Mouse (Mus musculus): ENCODE measurements around the gene Cic. TPM values are rescaled to one million over a fixed set of nuclear protein-coding genes. Genes with fewer than 3 reads are reported as not detected.

The Cic gene
- polyA plus RNA-seq, 1 experiment from 2014 or later = 27.4 TPM

DNA sequence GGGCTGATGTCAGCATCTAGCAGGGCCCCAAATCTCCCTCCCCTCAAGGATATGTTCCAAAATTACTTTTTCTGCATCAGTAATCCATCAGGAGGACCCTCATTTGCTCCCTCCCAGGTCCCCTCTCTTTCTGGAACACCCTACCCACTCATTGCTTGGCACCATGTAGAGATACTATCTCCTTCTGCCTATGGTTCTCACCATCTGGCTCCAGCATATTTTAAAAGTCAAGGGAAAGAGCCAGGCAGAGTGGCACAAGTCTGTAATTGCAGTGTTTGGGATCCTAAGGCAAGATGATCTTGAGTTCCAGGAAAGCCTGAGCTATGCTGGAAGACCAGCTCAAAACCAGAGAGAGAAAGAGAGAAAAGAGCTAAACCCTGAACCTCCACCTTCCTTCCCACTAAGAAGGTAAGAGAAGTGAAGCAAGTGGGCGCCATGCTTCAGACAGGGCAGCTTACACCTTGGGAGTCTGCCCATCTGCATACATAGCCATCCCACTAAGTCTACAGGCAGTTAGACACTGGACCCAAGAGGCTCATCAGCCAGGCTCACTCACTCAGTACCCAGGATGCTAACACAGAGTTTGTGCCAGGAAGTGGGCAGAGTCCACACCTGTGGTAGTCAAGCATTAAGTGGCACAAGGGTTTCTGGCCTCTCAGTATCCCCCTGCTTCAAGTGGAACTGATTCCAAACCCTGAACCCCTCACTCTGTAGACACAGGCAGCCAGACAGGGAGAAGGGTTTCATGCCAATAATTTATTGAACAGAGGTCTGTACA lies 39.8 kb upstream of the Cic start:
- H3K4me2 ChIP-seq (ENCODE audit: low read depth, low read length) = no peak overlapping the region
- no peak overlapping the region for H3K27ac ChIP-seq (ENCODE audit: low read length)
- no peaks in the 10 kb centered on the region for H3K4me1 ChIP-seq (ENCODE audit: control insufficient read depth, insufficient read depth, low read length)
- no peak overlapping the region for H3K4me3 ChIP-seq (replicated peaks; ENCODE audit: low read length)
- no peaks in the 10 kb centered on the region for H3K27me3 ChIP-seq (ENCODE audit: control insufficient read depth, insufficient read depth, low read length)
- peaks cover 13% of the 10 kb centered on the region; the same call in 1 of the 2 replicates for H3K36me3 ChIP-seq (ENCODE audit: control insufficient read depth, insufficient read depth, low read length)
- no peaks in the 10 kb centered on the region for H3K9me3 ChIP-seq (replicated peaks; ENCODE audit: control insufficient read depth, low read length)
- WGBS = 89% methylated on average over 1 of the region's 1 CpGs
- no peak overlapping the region for H3K9ac ChIP-seq (ENCODE audit: low read length)
- no peak for ATAC-seq (ENCODE audit: insufficient read depth, low FRiP score)

DNA sequence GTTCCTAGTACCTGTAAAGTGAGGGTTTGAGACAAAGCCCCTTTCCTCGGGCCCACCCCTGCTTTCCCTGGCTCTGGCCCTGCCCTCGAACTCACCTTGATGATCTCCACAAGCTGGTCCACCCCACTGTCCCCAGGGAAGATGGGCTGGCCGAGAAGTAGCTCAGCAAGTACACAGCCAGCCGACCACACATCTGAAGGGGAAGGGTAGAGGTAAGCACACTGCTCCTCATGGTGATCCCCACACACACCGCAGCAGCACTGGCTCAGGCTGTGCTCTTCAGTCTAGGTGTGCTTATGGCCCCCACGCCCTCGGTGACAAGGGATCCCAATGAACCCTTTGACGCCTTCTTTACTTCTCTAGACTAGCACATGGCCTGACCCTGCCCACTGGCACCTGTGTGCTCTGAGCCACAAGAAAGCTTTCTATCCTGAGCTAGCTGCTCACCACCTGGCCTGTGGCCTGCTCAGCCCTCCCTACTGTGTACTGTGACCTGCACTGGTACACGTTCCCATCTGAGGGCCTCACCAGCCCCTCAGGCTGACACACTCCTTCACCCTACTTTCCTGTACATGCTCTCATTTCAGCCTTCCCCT lies 36.7 kb upstream of the Cic start:
- no peaks in the 10 kb centered on the region for H3K27me3 ChIP-seq (ENCODE audit: control insufficient read depth, insufficient read depth, low read length)
- H3K4me2 ChIP-seq (ENCODE audit: low read depth, low read length) = no peak overlapping the region
- H3K4me3 ChIP-seq (replicated peaks; ENCODE audit: low read length) = no peak overlapping the region
- no peak overlapping the region for H3K9ac ChIP-seq (ENCODE audit: low read length)
- WGBS = 85% methylated on average over 9 of the region's 9 CpGs
- H3K27ac ChIP-seq (ENCODE audit: low read length) = no peak overlapping the region
- ATAC-seq (ENCODE audit: insufficient read depth, low FRiP score) = no peak
- H3K36me3 ChIP-seq (ENCODE audit: control insufficient read depth, insufficient read depth, low read length) = peaks cover 6% of the 10 kb centered on the region; the same call in 1 of the 2 replicates
- H3K4me1 ChIP-seq (ENCODE audit: control insufficient read depth, insufficient read depth, low read length) = peaks cover 3% of the 10 kb centered on the region; the same call in 1 of the 2 replicates
- H3K9me3 ChIP-seq (replicated peaks; ENCODE audit: control insufficient read depth, low read length) = no peaks in the 10 kb centered on the region

DNA sequence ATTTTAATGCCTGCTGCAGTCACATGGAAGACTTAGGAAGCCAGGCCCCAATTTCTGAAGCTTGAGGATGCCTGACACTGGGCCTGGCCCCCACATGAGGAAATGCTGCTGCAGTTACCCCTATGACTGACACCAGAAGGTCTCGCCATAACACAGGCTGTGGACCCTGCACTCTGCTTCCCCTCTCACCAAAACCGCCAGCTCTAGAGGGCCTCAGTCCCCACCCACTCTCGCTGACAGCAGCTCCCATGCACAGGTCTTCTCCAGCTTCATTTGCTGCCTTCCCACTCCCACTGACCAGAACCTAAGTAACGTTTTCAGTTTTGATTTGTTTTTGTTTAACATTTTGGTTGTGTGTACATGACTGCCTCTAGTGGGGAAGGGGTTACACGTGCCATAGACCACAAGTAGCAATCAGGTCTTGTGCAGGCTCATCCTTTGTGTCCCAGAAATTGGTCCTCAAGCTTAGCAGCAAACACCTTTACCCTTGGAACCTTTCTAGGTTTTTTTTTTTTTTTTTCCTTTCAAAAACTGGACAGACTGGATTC lies 35.3 kb upstream of the Cic start:
- H3K4me1 ChIP-seq (ENCODE audit: control insufficient read depth, insufficient read depth, low read length) = peaks cover 15% of the 10 kb centered on the region
- ATAC-seq (ENCODE audit: insufficient read depth, low FRiP score) = no peak
- no peak overlapping the region for H3K9ac ChIP-seq (ENCODE audit: low read length)
- H3K27ac ChIP-seq (ENCODE audit: low read length) = no peak overlapping the region
- no peak overlapping the region for H3K4me2 ChIP-seq (ENCODE audit: low read depth, low read length)
- no peaks in the 10 kb centered on the region for H3K27me3 ChIP-seq (ENCODE audit: control insufficient read depth, insufficient read depth, low read length)
- H3K4me3 ChIP-seq (replicated peaks; ENCODE audit: low read length) = no peak overlapping the region
- no peaks in the 10 kb centered on the region for H3K9me3 ChIP-seq (replicated peaks; ENCODE audit: control insufficient read depth, low read length)
- 48% methylated on average over 5 of the region's 5 CpGs for WGBS
- peaks cover 5% of the 10 kb centered on the region; the same call in 1 of the 2 replicates for H3K36me3 ChIP-seq (ENCODE audit: control insufficient read depth, insufficient read depth, low read length)

DNA sequence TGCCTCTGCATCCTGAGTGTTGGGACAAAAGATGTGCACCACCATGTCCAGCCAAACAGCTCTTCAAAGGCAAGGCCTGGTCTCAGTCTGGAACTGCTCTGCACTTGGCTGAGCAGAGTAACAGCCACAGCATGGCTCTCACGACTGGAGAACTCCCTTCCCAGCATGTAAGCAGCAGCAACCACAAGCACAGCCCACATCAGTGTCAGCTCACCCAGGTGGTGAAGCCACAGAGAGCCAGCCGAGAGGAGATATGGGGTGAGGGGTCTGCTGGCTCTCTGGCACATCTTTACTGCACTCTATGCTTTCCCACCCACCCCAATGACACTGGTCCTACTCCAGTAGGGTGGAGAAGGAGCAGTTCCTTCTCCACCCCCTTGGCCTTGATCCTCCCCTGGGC lies 34.4 kb upstream of the Cic start:
- Histone ChIP-seq H3K9me3 (replicated peaks; ENCODE audit: control insufficient read depth, low read length) (no peaks in the 10 kb centered on the region), H3K4me2 (ENCODE audit: low read depth, low read length) (no peak overlapping the region), H3K36me3 (ENCODE audit: control insufficient read depth, insufficient read depth, low read length) (peaks cover 2% of the 10 kb centered on the region; the same call in 1 of the 2 replicates), H3K27me3 (ENCODE audit: control insufficient read depth, insufficient read depth, low read length) (no peaks in the 10 kb centered on the region), H3K27ac (ENCODE audit: low read length) (no peak overlapping the region), H3K4me1 (ENCODE audit: control insufficient read depth, insufficient read depth, low read length) (peaks cover 15% of the 10 kb centered on the region), H3K9ac (ENCODE audit: low read length) (no peak overlapping the region), H3K4me3 (replicated peaks; ENCODE audit: low read length) (no peak overlapping the region)
- no peak for ATAC-seq (ENCODE audit: insufficient read depth, low FRiP score)
- WGBS = 69% methylated on average over 2 of the region's 2 CpGs

DNA sequence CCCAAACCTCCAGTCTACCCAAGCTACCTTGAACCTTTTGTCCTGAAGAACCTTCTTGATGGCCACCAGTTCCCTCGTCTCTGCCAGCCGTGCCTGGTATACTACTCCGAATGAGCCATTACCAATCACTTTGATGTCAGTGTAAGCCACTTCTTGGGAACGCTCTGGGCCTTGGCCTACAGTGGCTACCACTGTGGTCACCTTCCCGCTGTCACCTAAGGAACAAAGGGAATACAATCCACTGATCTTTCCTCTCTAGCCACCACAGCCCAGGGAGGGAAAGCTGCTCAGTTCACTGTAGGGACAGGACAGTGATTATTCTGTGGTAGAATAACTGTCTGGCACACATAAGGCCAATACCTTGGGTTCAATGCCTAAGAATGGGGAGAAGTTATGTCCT lies 32.0 kb upstream of the Cic start:
- H3K27me3 ChIP-seq (ENCODE audit: control insufficient read depth, insufficient read depth, low read length) = no peaks in the 10 kb centered on the region
- H3K4me2 ChIP-seq (ENCODE audit: low read depth, low read length) = no peak overlapping the region
- H3K9ac ChIP-seq (ENCODE audit: low read length) = peak overlapping the region; percentile 98
- ATAC-seq (ENCODE audit: insufficient read depth, low FRiP score) = no peak
- H3K27ac ChIP-seq (ENCODE audit: low read length) = no peak overlapping the region
- no peak overlapping the region for H3K4me3 ChIP-seq (replicated peaks; ENCODE audit: low read length)
- WGBS = 89% methylated on average over 5 of the region's 5 CpGs
- H3K9me3 ChIP-seq (replicated peaks; ENCODE audit: control insufficient read depth, low read length) = no peaks in the 10 kb centered on the region
- H3K4me1 ChIP-seq (ENCODE audit: control insufficient read depth, insufficient read depth, low read length) = peaks cover 23% of the 10 kb centered on the region
- no peaks in the 10 kb centered on the region for H3K36me3 ChIP-seq (ENCODE audit: control insufficient read depth, insufficient read depth, low read length)

DNA sequence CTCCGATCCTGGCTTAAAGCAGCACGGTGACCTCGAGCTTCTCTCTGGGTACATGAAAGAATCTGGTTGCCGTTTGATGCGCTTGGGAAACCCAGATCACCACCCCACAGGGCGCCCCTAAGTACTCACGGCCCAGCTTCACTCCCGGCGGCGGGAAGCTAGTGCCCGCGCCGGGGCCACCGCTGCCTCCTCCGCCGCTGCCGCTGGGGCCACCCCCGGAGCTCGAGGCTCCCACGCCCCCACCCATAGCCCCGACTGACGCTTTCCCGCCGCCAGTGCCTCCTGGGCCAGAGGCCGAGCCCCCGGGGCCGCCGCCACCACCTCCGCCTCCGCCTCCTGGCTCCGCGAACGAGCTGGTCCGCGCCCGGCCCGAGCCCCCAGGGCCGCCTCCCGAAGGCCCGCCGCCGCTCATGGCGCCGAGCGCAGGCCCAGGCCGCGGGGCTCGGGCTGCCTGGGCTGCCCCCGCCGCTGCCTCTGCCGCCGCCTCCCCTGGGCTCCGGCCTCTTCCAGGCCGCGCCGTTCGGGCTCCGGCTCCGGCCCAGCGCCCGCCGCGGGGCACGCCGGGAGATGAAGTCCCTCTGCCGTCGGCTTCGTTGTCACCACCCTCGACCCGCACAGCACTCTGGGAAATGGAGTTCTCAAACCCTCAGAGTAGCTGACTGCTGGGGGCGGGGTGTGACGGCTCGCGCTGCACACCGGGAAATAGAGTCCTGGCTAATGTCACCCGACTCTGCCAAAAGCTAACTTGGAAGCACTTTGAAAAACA lies 30.1 kb upstream of the Cic start, which contains the start of gene Gsk3a:
Gene Gsk3a (minus strand): TSS at position 603 of the 766 bp plus-strand sequence.
- peak within 1 kb of the TSS; percentile 87 for H3K27ac ChIP-seq (ENCODE audit: low read length)
- peak; percentile 90 for ATAC-seq (ENCODE audit: insufficient read depth, low FRiP score)
- peak within 1 kb of the TSS; percentile 87 for H3K4me3 ChIP-seq (replicated peaks; ENCODE audit: low read length)
- peak within 1 kb of the TSS; percentile 77 for H3K4me2 ChIP-seq (ENCODE audit: low read depth, low read length)
- peak within 1 kb of the TSS; percentile 98 for H3K9ac ChIP-seq (ENCODE audit: low read length)
- under 1% methylated on average over 76 of the region's 76 CpGs for WGBS
- no peaks in the 10 kb centered on the region for H3K9me3 ChIP-seq (replicated peaks; ENCODE audit: control insufficient read depth, low read length)
- no peaks in the 10 kb centered on the region for H3K27me3 ChIP-seq (ENCODE audit: control insufficient read depth, insufficient read depth, low read length)
- H3K36me3 ChIP-seq (ENCODE audit: control insufficient read depth, insufficient read depth, low read length) = no peaks in the 10 kb centered on the region
- H3K4me1 ChIP-seq (ENCODE audit: control insufficient read depth, insufficient read depth, low read length) = peaks cover 23% of the 10 kb centered on the region

DNA sequence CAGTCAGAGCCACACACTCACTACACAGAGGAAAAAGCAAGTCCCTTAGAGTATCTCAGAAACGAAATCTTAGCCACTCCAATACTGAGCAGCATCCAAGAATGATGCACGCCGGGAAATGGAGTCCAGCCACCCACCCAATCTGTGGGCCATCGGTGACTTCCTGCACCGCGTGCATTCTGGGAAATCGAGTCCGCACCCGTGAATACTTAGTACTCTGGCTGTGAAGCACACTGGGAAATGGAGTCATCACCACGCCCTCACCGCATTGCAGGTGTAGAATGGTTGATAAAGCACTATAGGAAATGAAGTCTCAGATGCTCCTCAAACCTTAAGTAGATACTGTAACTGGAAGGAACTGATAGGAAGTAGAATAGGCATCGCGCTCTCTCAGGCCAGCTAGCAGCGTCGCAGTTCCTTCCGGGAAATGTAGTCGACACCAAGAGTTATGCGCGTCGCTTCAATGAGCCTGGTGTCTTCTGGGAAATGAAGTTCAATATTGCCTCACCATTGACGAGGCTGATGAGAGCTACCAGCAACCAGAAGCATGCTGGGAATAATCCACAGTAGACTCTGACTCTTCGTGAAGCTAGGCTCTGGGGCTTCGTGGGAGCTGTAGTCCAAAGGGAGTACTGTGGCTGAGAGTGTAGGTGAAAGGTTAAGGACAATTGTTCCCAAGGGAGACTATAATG lies 29.3 kb upstream of the Cic start:
- H3K9me3 ChIP-seq (replicated peaks; ENCODE audit: control insufficient read depth, low read length) = no peaks in the 10 kb centered on the region
- H3K4me2 ChIP-seq (ENCODE audit: low read depth, low read length) = peak overlapping the region; percentile 74
- peak; percentile 93 for ATAC-seq (ENCODE audit: insufficient read depth, low FRiP score)
- H3K27ac ChIP-seq (ENCODE audit: low read length) = peak overlapping the region; percentile 87
- peak overlapping the region; percentile 61 for H3K9ac ChIP-seq (ENCODE audit: low read length)
- no peaks in the 10 kb centered on the region for H3K27me3 ChIP-seq (ENCODE audit: control insufficient read depth, insufficient read depth, low read length)
- H3K36me3 ChIP-seq (ENCODE audit: control insufficient read depth, insufficient read depth, low read length) = no peaks in the 10 kb centered on the region; the same call in 1 of the 2 replicates
- peak overlapping the region; percentile 87 for H3K4me3 ChIP-seq (replicated peaks; ENCODE audit: low read length)
- under 1% methylated on average over 23 of the region's 23 CpGs for WGBS
- peaks cover 23% of the 10 kb centered on the region for H3K4me1 ChIP-seq (ENCODE audit: control insufficient read depth, insufficient read depth, low read length)

DNA sequence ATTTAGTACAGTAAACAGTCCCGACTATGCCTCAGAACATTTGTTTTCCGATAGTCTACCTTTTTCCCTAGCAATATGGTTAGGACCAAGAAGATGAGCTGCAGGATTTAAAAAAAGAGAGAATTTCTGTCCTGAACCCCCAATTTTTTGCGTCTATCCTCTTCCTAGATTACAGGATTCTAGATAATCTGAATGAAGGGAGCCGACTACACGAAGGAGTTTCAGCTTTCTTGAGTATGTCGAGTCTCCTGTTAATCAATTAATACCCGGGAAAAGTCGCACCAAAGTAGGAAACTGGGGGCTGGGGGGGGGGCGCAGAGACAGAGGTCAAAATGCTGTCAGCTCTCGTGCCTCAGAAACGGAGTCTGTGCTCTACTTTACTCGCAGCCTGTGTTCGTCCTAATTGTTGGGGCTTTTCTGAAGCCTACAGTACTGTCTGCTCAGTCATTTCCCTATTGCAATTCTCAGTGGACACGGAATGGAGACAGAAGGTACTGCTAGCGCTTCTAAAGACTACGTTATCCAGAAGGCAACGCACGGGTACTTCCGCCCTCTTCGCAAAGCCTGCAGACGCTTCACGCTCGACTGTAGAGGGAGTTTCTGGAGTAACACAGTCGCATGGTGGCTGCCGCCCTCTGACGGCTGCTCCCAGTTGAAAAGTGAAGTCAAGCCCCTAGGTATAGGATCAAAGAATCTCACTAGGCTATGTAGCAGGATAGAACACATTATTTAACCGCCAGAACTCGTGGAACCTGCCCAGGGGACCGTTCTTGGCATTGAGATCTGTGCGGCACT lies 28.5 kb upstream of the Cic start:
- peak overlapping the region; percentile 87 for H3K27ac ChIP-seq (ENCODE audit: low read length)
- peak; percentile 46 for ATAC-seq (ENCODE audit: insufficient read depth, low FRiP score)
- no peaks in the 10 kb centered on the region for H3K9me3 ChIP-seq (replicated peaks; ENCODE audit: control insufficient read depth, low read length)
- peaks cover 23% of the 10 kb centered on the region for H3K4me1 ChIP-seq (ENCODE audit: control insufficient read depth, insufficient read depth, low read length)
- peak overlapping the region; percentile 60 for H3K9ac ChIP-seq (ENCODE audit: low read length)
- peak overlapping the region; percentile 87 for H3K4me3 ChIP-seq (replicated peaks; ENCODE audit: low read length)
- 2% methylated on average over 30 of the region's 30 CpGs for WGBS
- no peaks in the 10 kb centered on the region; the same call in 1 of the 2 replicates for H3K36me3 ChIP-seq (ENCODE audit: control insufficient read depth, insufficient read depth, low read length)
- H3K4me2 ChIP-seq (ENCODE audit: low read depth, low read length) = peak overlapping the region; percentile 74
- no peaks in the 10 kb centered on the region for H3K27me3 ChIP-seq (ENCODE audit: control insufficient read depth, insufficient read depth, low read length)

Data from stomach, embryonic 16.5 days (tissue).